Mouse (Mus musculus) neutrophil, adult 59 days (primary cell): Measurements from ENCODE around the gene Mtf1. TPM values are rescaled to one million over a fixed set of nuclear protein-coding genes. Genes with fewer than 3 reads are reported as not detected.

Experiments used
- total RNA-seq, 2 experiments: library from RNA; stranded (reverse); gene quantifications; 1 replicate in 1 of 2; 2 replicates in 1 of 2; pipeline ENCODE4 v1.2.4; 2023

The Mtf1 gene
- 10 to 100 TPM; 51.5 to 53.4 TPM for total RNA-seq

GRCm38 (mm10) chr4:124801552-124802308 is at the start of gene Mtf1:
Mtf1 (plus strand) TSS chr4:124802104.

GRCm38 (mm10) chr4:124850261-124850913 is 48.5 kb downstream of the Mtf1 start, which contains the start of gene Yrdc:
Yrdc (plus strand) TSS chr4:124850679.

GRCm38 (mm10) chr4:124850933-124851658 is 49.2 kb downstream of the Mtf1 start, which contains the start of gene 1110065P20Rik:
1110065P20Rik (minus strand) TSS chr4:124851196.

GRCm38 (mm10) chr4:124861283-124862188 is 59.6 kb downstream of the Mtf1 start, which contains the start of gene Maneal:
Maneal (minus strand) TSS chr4:124862171.

DNA sequence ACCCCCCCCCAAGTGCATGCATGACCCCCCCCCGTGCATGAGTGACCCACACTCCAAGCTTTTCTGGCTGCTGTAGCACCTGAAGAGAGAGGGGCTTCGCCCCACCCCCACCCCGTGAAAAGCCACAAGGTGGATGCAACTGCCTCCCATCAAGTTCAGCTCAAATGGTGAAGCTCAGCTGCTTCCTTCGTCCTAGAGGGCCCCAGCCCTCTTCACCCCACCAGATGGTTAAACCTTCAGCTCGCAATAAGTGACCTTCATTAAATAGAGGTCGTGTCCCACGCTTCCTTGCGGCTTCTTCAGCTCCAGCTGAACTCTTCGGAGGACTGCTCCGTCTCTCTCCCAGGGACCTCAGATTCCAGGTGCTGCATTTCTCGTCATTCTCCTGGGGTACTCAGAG is 78.7 kb downstream of the Mtf1 start, which contains the start of gene Epha10:
Gene Epha10 (plus strand): TSS at position 301 of the 400 bp plus-strand sequence.

Other genes with a start within 250 kb of the Mtf1 start
- not detected for gene 3100002H09Rik, start 191.3 kb upstream of the Mtf1 start, total RNA-seq
- not detected for gene Pou3f1, start 145.3 kb upstream of the Mtf1 start, total RNA-seq
- gene Utp11, start 108.5 kb upstream of the Mtf1 start, total RNA-seq = 10 to 100 TPM; 11.2 to 16.5 TPM
- gene Fhl3, start 101.4 kb upstream of the Mtf1 start, total RNA-seq = 10 to 100 TPM; 30.7 to 32.9 TPM
- gene Sf3a3, start 87.3 kb upstream of the Mtf1 start, total RNA-seq = 10 to 100 TPM; 27.1 to 33.8 TPM
- 10 to 100 TPM; 55.9 to 68.3 TPM for gene Inpp5b, start 60.3 kb upstream of the Mtf1 start, total RNA-seq
- gene Yrdc, start 48.6 kb downstream of the Mtf1 start, total RNA-seq = 10 to 100 TPM; 49.0 to 57.3 TPM
- 10 to 100 TPM in 1 of 2 experiments, 1 to 10 TPM in 1; 9.9 to 10.7 TPM for gene 1110065P20Rik, start 49.1 kb downstream of the Mtf1 start, total RNA-seq
- gene Maneal, start 60.1 kb downstream of the Mtf1 start, total RNA-seq = under 1 TPM in 1 of 2 experiments, not detected in 1; 0.18 TPM
- gene Epha10, start 78.8 kb downstream of the Mtf1 start, total RNA-seq = not detected
- 10 to 100 TPM in 1 of 2 experiments, 1 to 10 TPM in 1; 9.5 to 12.9 TPM for gene 9930104L06Rik, start 134.9 kb downstream of the Mtf1 start, total RNA-seq
- gene Cdca8, start 137.2 kb downstream of the Mtf1 start, total RNA-seq = 10 to 100 TPM; 62.1 to 65.9 TPM
- 1 to 10 TPM; 2.1 to 2.6 TPM for gene Rspo1, start 184.3 kb downstream of the Mtf1 start, total RNA-seq
- 10 to 100 TPM; 50.5 to 68.9 TPM for gene Gnl2, start 214.5 kb downstream of the Mtf1 start, total RNA-seq